Mouse (Mus musculus) cerebral cortex, adult 2 months (tissue): ENCODE measurements around the gene Tnik.

Source experiments
- WGBS: fragments of 180-500 bp; shearing (Covaris S2); methylation state at CpG from one replicate; pipeline ENCODE4 v1.1.7; 2018; 5-methylcytosine and 5-hydroxymethylcytosine counted together

Tnik gene

GRCm38 (mm10) chr3:28473439-28473838, 210.4 kb downstream of the Tnik start:
- 68% methylated on average over 1 of the region's 1 CpGs for WGBS

- WGBS = 64% methylated on average over 2 of the region's 2 CpGs
Observed at GRCm38 (mm10) chr3:28477373-28477772, 214.4 kb downstream of the Tnik start.

- WGBS = 42% methylated on average over 7 of the region's 7 CpGs
Observed at GRCm38 (mm10) chr3:28485716-28486115, 222.7 kb downstream of the Tnik start.

- WGBS = 63% methylated on average over 9 of the region's 9 CpGs
Observed at GRCm38 (mm10) chr3:28487418-28487817, 224.4 kb downstream of the Tnik start.

- whole genome bisulfite sequencing = 19% methylated on average over 11 of the region's 11 CpGs
Observed at GRCm38 (mm10) chr3:28491085-28492041, 228.3 kb downstream of the Tnik start.

- WGBS = 39% methylated on average over 3 of the region's 3 CpGs
Observed at GRCm38 (mm10) chr3:28496806-28497502, 233.9 kb downstream of the Tnik start.

- 62% methylated on average over 3 of the region's 3 CpGs for WGBS
Observed at GRCm38 (mm10) chr3:28497503-28497857, 234.5 kb downstream of the Tnik start.

- 84% methylated on average over 3 of the region's 3 CpGs for WGBS
Observed at GRCm38 (mm10) chr3:28502697-28503096, 239.7 kb downstream of the Tnik start.

- WGBS = 32% methylated on average over 6 of the region's 6 CpGs
Observed at GRCm38 (mm10) chr3:28509337-28509935, 246.4 kb downstream of the Tnik start.

GRCm38 (mm10) chr3:28523004-28523482, 260.0 kb downstream of the Tnik start:
- 34% methylated on average over 6 of the region's 6 CpGs for WGBS

GRCm38 (mm10) chr3:28523541-28524165, 260.6 kb downstream of the Tnik start:
- WGBS = 29% methylated on average over 4 of the region's 4 CpGs

GRCm38 (mm10) chr3:28524562-28524961, 261.5 kb downstream of the Tnik start:
- 39% methylated on average over 3 of the region's 3 CpGs for WGBS

- 34% methylated on average over 2 of the region's 2 CpGs for WGBS
Observed at GRCm38 (mm10) chr3:28526671-28527070, 263.7 kb downstream of the Tnik start.

- WGBS = 55% methylated on average over 4 of the region's 4 CpGs
Observed at GRCm38 (mm10) chr3:28527231-28527630, 264.2 kb downstream of the Tnik start.

- 73% methylated on average over 4 of the region's 4 CpGs for WGBS
Observed at GRCm38 (mm10) chr3:28529548-28529947, 266.5 kb downstream of the Tnik start.

- 47% methylated on average over 15 of the region's 15 CpGs for WGBS
Observed at GRCm38 (mm10) chr3:28531294-28531956, 268.4 kb downstream of the Tnik start.

- WGBS = 52% methylated on average over 7 of the region's 7 CpGs
Observed at GRCm38 (mm10) chr3:28532666-28533065, 269.7 kb downstream of the Tnik start.

GRCm38 (mm10) chr3:28540121-28540520, 277.1 kb downstream of the Tnik start:
- WGBS = 95% methylated on average over 5 of the region's 5 CpGs

GRCm38 (mm10) chr3:28542941-28543340, 279.9 kb downstream of the Tnik start:
- WGBS = 71% methylated on average over 3 of the region's 3 CpGs

- 60% methylated on average over 10 of the region's 10 CpGs for WGBS
Observed at GRCm38 (mm10) chr3:28543380-28543984, 280.5 kb downstream of the Tnik start.

GRCm38 (mm10) chr3:28544345-28544869, 281.4 kb downstream of the Tnik start:
- WGBS = 55% methylated on average over 11 of the region's 11 CpGs
